Mouse (Mus musculus): ENCODE measurements around the gene Il17rd.

- TF ChIP-seq CTCF (IDR thresholded peaks at IDR 0.05; ENCODE audit: insufficient read depth, low read depth, low read length) (no peak), POLR2A (IDR thresholded peaks at IDR 0.05; ENCODE audit: insufficient read depth, low read depth, low read length) (no peak)
Observed at GRCm38 (mm10) chr14:27004906-27005305, 33.8 kb upstream of the Il17rd start.

Data from olfactory bulb, adult 2 months (tissue).